Mouse (Mus musculus): ENCODE results near the gene Ypel3. TPM values are rescaled to one million over a fixed set of nuclear protein-coding genes. Genes with fewer than 3 reads are reported as not detected.

Gene Ypel3
- polyA plus RNA-seq, 1 experiment from 2014 or later = 188 TPM

DNA sequence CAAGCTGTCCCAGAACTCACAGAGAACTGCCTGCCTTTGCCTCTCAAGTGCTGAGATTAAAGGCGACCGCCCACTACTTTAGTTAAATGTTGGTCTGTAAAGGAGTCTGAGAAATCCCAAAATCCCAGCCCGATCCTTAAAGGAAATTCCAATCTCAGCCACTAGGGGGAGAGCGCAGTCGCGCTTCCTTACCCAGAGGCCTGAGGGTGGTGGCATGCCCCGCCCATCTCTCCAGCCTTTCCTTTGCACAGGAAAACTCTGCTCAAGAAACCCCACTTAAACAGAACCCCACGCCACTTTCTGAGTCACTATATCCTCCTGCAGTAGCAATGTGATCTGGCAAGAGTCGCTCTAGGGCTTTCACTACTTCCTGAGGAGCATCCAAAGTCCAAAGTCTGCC is 21.9 kb upstream of the Ypel3 start:
- H3K36me3 ChIP-seq (ENCODE audit: insufficient read depth, low read length) = no peaks in the 10 kb centered on the region
- WGBS = under 1% methylated on average over 9 of the region's 9 CpGs
- H3K27ac ChIP-seq = 0 out of 2 replicates have a peak overlapping the region, but pooled peaks have one; percentile 37
- no peak overlapping the region; the same call in 1 of the 2 replicates for H3K9ac ChIP-seq (ENCODE audit: low read depth, low read length)
- ATAC-seq (replicated peaks; ENCODE audit: low FRiP score, low read depth) (peak; percentile 60), DNase-seq (ENCODE audit: low spot score) (peak; percentile 92)
- peak; percentile 91 for TF ChIP-seq CTCF (IDR thresholded peaks at IDR 0.05; ENCODE audit: low read depth)
- no peaks in the 10 kb centered on the region for H3K9me3 ChIP-seq (replicated peaks; ENCODE audit: low read length)
- no peaks in the 10 kb centered on the region for H3K4me1 ChIP-seq (replicated peaks; ENCODE audit: insufficient read depth, low read length)
- H3K27me3 ChIP-seq (ENCODE audit: insufficient read depth, low read length) = no peaks in the 10 kb centered on the region
- no peak overlapping the region for H3K4me3 ChIP-seq (replicated peaks; ENCODE audit: low read depth, low read length)
- H3K4me2 ChIP-seq (ENCODE audit: low read length) = peak overlapping the region; percentile 29; the same call in 1 of the 2 replicates

- WGBS = 66% methylated on average over 7 of the region's 7 CpGs
- ATAC-seq (replicated peaks; ENCODE audit: low FRiP score, low read depth) (no peak), DNase-seq (ENCODE audit: low spot score) (no peak)
- Histone ChIP-seq H3K36me3 (ENCODE audit: insufficient read depth, low read length) (peaks cover 16% of the 10 kb centered on the region; the same call in 1 of the 2 replicates), H3K9ac (ENCODE audit: low read depth, low read length) (no peak overlapping the region), H3K4me3 (replicated peaks; ENCODE audit: low read depth, low read length) (no peak overlapping the region), H3K27ac (no peak overlapping the region), H3K4me2 (ENCODE audit: low read length) (no peak overlapping the region), H3K27me3 (ENCODE audit: insufficient read depth, low read length) (no peaks in the 10 kb centered on the region), H3K9me3 (replicated peaks; ENCODE audit: low read length) (no peaks in the 10 kb centered on the region), H3K4me1 (replicated peaks; ENCODE audit: insufficient read depth, low read length) (peaks cover 9% of the 10 kb centered on the region; the same call in 1 of the 2 replicates)
- TF ChIP-seq CTCF (IDR thresholded peaks at IDR 0.05; ENCODE audit: low read depth) = no peak
Measured at GRCm38 (mm10) chr7:126758539-126758938, 18.2 kb upstream of the Ypel3 start.

DNA sequence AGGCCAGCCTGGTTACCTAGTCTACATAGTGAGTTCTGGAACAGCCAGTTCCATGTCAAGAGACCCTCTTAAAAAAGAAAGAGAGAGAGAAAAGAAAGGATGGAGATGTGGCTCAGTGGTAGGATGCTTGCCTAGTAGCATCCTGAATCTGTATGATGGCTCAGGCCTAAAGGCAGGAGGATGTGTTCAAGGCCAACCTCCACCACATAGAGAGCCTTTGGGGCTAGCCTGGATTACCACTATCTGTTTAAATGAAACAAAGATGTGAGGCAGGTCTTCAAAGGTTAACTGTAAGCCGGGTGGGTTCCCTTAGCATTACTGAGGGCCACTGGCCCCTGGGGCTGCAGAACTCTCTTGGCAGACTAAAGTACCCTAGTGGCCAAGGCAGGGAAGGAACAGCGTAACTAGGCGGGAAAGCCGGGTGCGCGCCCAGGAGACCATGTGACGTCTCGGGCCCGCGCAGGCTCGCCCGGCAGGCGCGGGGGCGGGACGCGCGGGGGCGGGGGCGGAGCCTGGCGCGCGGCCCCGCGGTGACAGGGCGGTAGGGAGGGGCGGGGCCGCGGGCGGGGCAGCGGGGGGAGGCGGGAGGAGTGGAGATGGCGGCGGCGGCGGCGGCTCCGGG is 17.6 kb upstream of the Ypel3 start, which contains the start of gene Mapk3:
Gene Mapk3 (plus strand): TSS at position 552 of the 622 bp plus-strand sequence.
- Histone ChIP-seq H3K27me3 (ENCODE audit: insufficient read depth, low read length) (no peaks in the 10 kb centered on the region), H3K4me3 (replicated peaks; ENCODE audit: low read depth, low read length) (peak within 1 kb of the TSS; percentile 87), H3K27ac (peak within 1 kb of the TSS; percentile 93), H3K36me3 (ENCODE audit: insufficient read depth, low read length) (peaks cover 22% of the 10 kb centered on the region), H3K9me3 (replicated peaks; ENCODE audit: low read length) (no peaks in the 10 kb centered on the region), H3K4me2 (ENCODE audit: low read length) (peak within 1 kb of the TSS; percentile 76), H3K4me1 (replicated peaks; ENCODE audit: insufficient read depth, low read length) (peaks cover 9% of the 10 kb centered on the region; the same call in 1 of the 2 replicates), H3K9ac (ENCODE audit: low read depth, low read length) (peak within 1 kb of the TSS; percentile 81)
- ATAC-seq (replicated peaks; ENCODE audit: low FRiP score, low read depth) (peak; percentile 64), DNase-seq (ENCODE audit: low spot score) (peak; percentile 96)
- 2% methylated on average over 30 of the region's 38 CpGs for WGBS
- TF ChIP-seq CTCF (IDR thresholded peaks at IDR 0.05; ENCODE audit: low read depth) = peak; percentile 73

DNA sequence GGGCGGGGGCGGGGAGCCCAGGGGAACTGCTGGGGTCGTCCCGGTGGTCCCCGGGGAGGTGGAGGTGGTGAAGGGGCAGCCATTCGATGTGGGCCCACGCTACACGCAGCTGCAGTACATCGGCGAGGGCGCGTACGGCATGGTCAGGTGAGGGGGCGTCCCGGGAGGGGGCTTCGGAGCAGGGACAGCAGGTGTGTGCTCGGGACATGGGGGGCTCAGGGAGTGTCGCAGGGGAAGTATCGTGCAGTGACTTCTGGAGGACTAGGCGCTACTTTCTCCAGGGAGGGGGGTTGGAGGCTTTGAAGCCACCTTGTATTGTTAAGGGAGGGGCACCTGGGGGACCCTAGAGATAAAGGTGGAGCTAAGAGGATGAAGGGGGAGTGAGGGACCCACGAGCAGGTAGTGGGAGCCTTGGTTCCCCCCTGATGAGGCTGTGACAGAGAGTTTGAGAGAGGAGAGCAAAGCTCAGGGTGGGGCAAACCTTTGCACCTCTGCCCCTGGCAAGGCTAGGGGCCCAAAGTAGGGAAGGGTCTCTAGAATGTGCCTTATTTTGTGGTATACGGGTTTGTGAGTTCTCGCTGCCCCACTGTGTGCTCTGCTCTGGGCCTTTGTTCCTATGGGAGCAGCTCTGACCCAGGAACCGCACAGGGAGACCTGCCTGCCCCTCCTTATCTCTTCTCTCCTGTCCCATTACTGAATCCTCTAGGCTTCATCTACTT is 16.9 kb upstream of the Ypel3 start:
- Histone ChIP-seq H3K36me3 (ENCODE audit: insufficient read depth, low read length) (peaks cover 29% of the 10 kb centered on the region), H3K4me1 (replicated peaks; ENCODE audit: insufficient read depth, low read length) (peaks cover 9% of the 10 kb centered on the region; the same call in 1 of the 2 replicates), H3K9me3 (replicated peaks; ENCODE audit: low read length) (no peaks in the 10 kb centered on the region), H3K27me3 (ENCODE audit: insufficient read depth, low read length) (no peaks in the 10 kb centered on the region), H3K9ac (ENCODE audit: low read depth, low read length) (peak overlapping the region; percentile 81), H3K27ac (peak overlapping the region; percentile 93), H3K4me2 (ENCODE audit: low read length) (peak overlapping the region; percentile 76), H3K4me3 (replicated peaks; ENCODE audit: low read depth, low read length) (peak overlapping the region; percentile 87)
- DNase-seq (ENCODE audit: low spot score) = no peak
- TF ChIP-seq CTCF (IDR thresholded peaks at IDR 0.05; ENCODE audit: low read depth) = no peak
- peak; percentile 22 for ATAC-seq (replicated peaks; ENCODE audit: low FRiP score, low read depth)
- WGBS = 0% methylated on average over 22 of the region's 24 CpGs

DNA sequence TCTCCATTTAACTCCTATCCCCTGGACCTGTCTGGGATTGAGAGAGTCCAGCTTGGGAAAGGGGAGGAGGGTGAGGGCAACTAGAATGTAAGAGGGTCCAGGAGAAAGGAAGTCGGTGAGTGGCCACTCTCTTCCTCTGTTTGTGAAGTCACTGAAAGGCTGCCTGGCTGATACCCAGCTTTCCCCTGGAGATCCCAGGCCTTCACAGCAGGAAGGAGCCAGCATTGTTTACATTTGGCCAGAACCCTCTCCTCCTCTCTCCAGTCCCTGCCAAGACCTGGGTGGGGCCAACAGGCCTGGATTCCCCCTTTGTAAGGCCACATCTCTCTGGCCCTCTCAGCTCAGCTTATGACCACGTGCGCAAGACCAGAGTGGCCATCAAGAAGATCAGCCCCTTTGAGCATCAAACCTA is 16.4 kb upstream of the Ypel3 start:
- no peaks in the 10 kb centered on the region for H3K27me3 ChIP-seq (ENCODE audit: insufficient read depth, low read length)
- peak overlapping the region; percentile 76 for H3K4me2 ChIP-seq (ENCODE audit: low read length)
- peak overlapping the region; percentile 81 for H3K9ac ChIP-seq (ENCODE audit: low read depth, low read length)
- peaks cover 9% of the 10 kb centered on the region; the same call in 1 of the 2 replicates for H3K4me1 ChIP-seq (replicated peaks; ENCODE audit: insufficient read depth, low read length)
- no peaks in the 10 kb centered on the region for H3K9me3 ChIP-seq (replicated peaks; ENCODE audit: low read length)
- H3K4me3 ChIP-seq (replicated peaks; ENCODE audit: low read depth, low read length) = peak overlapping the region; percentile 87
- ATAC-seq (replicated peaks; ENCODE audit: low FRiP score, low read depth) = peak; percentile 40; the same call in 1 of the 2 replicates
- 12% methylated on average over 3 of the region's 3 CpGs for WGBS
- TF ChIP-seq CTCF (IDR thresholded peaks at IDR 0.05; ENCODE audit: low read depth) = no peak
- DNase-seq (ENCODE audit: low spot score) = peak; percentile 93
- H3K27ac ChIP-seq = peak overlapping the region; percentile 93
- H3K36me3 ChIP-seq (ENCODE audit: insufficient read depth, low read length) = peaks cover 34% of the 10 kb centered on the region

GRCm38 (mm10) chr7:126760956-126761355 is 15.8 kb upstream of the Ypel3 start:
- Histone ChIP-seq H3K27ac (peak overlapping the region; percentile 93), H3K27me3 (ENCODE audit: insufficient read depth, low read length) (no peaks in the 10 kb centered on the region), H3K9ac (ENCODE audit: low read depth, low read length) (no peak overlapping the region), H3K9me3 (replicated peaks; ENCODE audit: low read length) (no peaks in the 10 kb centered on the region), H3K4me1 (replicated peaks; ENCODE audit: insufficient read depth, low read length) (peaks cover 9% of the 10 kb centered on the region; the same call in 1 of the 2 replicates), H3K4me3 (replicated peaks; ENCODE audit: low read depth, low read length) (no peak overlapping the region), H3K4me2 (ENCODE audit: low read length) (peak overlapping the region; percentile 76), H3K36me3 (ENCODE audit: insufficient read depth, low read length) (peaks cover 35% of the 10 kb centered on the region)
- no peak for DNase-seq (ENCODE audit: low spot score)
- no peak for TF ChIP-seq CTCF (IDR thresholded peaks at IDR 0.05; ENCODE audit: low read depth)
- ATAC-seq (replicated peaks; ENCODE audit: low FRiP score, low read depth) = no peak
- WGBS = 60% methylated on average over 4 of the region's 4 CpGs
